Mouse (Mus musculus): ENCODE data around the gene Myo18b. TPM values are rescaled to one million over a fixed set of nuclear protein-coding genes. Genes with fewer than 3 reads are reported as not detected.

Gene Myo18b
- polyA plus RNA-seq, 1 experiment from 2014 or later = 1.1 TPM

DNA sequence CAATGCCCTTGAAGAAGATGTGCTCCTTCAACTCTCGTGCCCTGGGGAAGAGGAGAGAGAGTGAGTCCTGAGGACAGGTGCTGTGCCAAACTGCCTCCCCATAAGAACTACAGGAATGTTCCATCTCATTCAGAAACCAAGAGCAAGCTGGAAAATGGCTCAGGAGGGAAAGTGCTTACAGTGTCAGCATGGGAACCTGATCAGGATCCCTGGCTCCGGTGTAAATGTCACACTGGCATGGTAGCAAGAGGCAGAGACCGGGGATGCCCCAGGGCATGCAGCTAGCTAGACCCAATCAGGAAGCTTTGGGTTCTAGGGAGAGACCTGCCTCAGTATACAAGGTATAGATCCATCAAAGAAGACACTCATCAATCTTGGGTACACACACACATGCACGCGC, 29.3 kb upstream of the Myo18b start:
- ATAC-seq (ENCODE audit: low read depth) = no peak
- Histone ChIP-seq H3K27me3 (ENCODE audit: control insufficient read depth, insufficient read depth, low read depth, low read length) (no peaks in the 10 kb centered on the region), H3K9me3 (ENCODE audit: control insufficient read depth, low read length) (no peaks in the 10 kb centered on the region), H3K27ac (ENCODE audit: low read length) (no peak overlapping the region), H3K4me3 (ENCODE audit: low read length) (no peak overlapping the region), H3K4me2 (ENCODE audit: low read depth, low read length) (no peak overlapping the region), H3K4me1 (replicated peaks; ENCODE audit: control insufficient read depth, insufficient read depth, low read length) (no peaks in the 10 kb centered on the region; the same call in 1 of the 2 replicates), H3K36me3 (ENCODE audit: control insufficient read depth, insufficient read depth, low read length) (peaks cover 5% of the 10 kb centered on the region), H3K9ac (ENCODE audit: low read length) (no peak overlapping the region)
- 96% methylated on average over 5 of the region's 5 CpGs for WGBS

- no peak overlapping the region for H3K4me2 ChIP-seq (ENCODE audit: low read depth, low read length)
- no peak overlapping the region for H3K27ac ChIP-seq (ENCODE audit: low read length)
- H3K9me3 ChIP-seq (ENCODE audit: control insufficient read depth, low read length) = no peaks in the 10 kb centered on the region
- peaks cover 5% of the 10 kb centered on the region for H3K36me3 ChIP-seq (ENCODE audit: control insufficient read depth, insufficient read depth, low read length)
- H3K4me1 ChIP-seq (replicated peaks; ENCODE audit: control insufficient read depth, insufficient read depth, low read length) = no peaks in the 10 kb centered on the region; the same call in 1 of the 2 replicates
- ATAC-seq (ENCODE audit: low read depth) = no peak
- WGBS = 82% methylated on average over 8 of the region's 8 CpGs
- H3K27me3 ChIP-seq (ENCODE audit: control insufficient read depth, insufficient read depth, low read depth, low read length) = no peaks in the 10 kb centered on the region
- no peak overlapping the region for H3K4me3 ChIP-seq (ENCODE audit: low read length)
- H3K9ac ChIP-seq (ENCODE audit: low read length) = no peak overlapping the region
These were observed 28.6 kb upstream of the Myo18b start for GRCm38 (mm10) chr5:112924806-112925205.

DNA sequence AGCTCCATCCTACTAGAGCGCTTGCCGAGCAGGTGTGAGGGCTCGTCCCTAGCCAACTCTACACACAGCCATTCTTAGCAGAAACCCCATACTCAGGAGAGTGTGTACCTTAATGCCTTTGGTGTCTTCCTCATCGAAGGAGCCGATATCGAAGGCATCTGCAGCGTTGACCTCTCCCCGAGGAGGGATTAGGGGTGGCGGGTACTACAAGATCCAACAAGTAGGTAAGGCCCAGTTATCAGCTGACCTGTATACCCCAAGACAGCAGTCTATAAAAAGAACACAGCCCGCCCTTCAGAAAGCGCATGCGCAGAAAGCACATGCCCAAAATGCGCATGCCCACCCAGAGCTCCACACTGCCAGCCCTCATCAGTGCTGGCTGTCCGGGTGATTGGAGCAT, 27.7 kb upstream of the Myo18b start:
- no peak overlapping the region for H3K4me3 ChIP-seq (ENCODE audit: low read length)
- H3K9me3 ChIP-seq (ENCODE audit: control insufficient read depth, low read length) = no peaks in the 10 kb centered on the region
- H3K4me2 ChIP-seq (ENCODE audit: low read depth, low read length) = no peak overlapping the region
- H3K4me1 ChIP-seq (replicated peaks; ENCODE audit: control insufficient read depth, insufficient read depth, low read length) = no peaks in the 10 kb centered on the region; the same call in 1 of the 2 replicates
- H3K27me3 ChIP-seq (ENCODE audit: control insufficient read depth, insufficient read depth, low read depth, low read length) = no peaks in the 10 kb centered on the region
- no peak overlapping the region for H3K9ac ChIP-seq (ENCODE audit: low read length)
- 89% methylated on average over 14 of the region's 14 CpGs for WGBS
- no peak for ATAC-seq (ENCODE audit: low read depth)
- no peak overlapping the region for H3K27ac ChIP-seq (ENCODE audit: low read length)
- H3K36me3 ChIP-seq (ENCODE audit: control insufficient read depth, insufficient read depth, low read length) = peaks cover 5% of the 10 kb centered on the region

DNA sequence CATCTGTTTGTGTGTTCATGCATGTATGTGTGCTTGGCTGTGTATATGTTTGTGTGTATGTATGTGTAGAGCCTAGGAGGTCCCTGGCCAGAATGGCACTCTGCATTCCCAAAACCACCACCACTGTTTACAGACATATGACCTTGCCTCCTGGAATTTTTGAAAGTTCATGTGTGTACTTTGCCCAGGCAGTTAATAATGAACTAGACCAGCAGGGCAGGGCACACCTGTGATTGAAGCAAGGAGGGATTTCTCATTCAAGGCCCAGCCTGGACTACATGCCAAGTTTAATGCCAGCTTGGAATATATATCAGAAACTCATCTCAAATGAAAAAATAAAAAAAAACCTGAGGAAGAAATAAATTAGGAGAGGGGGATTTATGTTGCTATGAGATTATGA, 25.8 kb upstream of the Myo18b start:
- Histone ChIP-seq H3K36me3 (ENCODE audit: control insufficient read depth, insufficient read depth, low read length) (peaks cover 5% of the 10 kb centered on the region), H3K9ac (ENCODE audit: low read length) (no peak overlapping the region), H3K4me1 (replicated peaks; ENCODE audit: control insufficient read depth, insufficient read depth, low read length) (no peaks in the 10 kb centered on the region), H3K9me3 (ENCODE audit: control insufficient read depth, low read length) (no peaks in the 10 kb centered on the region), H3K27ac (ENCODE audit: low read length) (no peak overlapping the region), H3K4me2 (ENCODE audit: low read depth, low read length) (no peak overlapping the region), H3K4me3 (ENCODE audit: low read length) (no peak overlapping the region), H3K27me3 (ENCODE audit: control insufficient read depth, insufficient read depth, low read depth, low read length) (no peaks in the 10 kb centered on the region)
- ATAC-seq (ENCODE audit: low read depth) = no peak

DNA sequence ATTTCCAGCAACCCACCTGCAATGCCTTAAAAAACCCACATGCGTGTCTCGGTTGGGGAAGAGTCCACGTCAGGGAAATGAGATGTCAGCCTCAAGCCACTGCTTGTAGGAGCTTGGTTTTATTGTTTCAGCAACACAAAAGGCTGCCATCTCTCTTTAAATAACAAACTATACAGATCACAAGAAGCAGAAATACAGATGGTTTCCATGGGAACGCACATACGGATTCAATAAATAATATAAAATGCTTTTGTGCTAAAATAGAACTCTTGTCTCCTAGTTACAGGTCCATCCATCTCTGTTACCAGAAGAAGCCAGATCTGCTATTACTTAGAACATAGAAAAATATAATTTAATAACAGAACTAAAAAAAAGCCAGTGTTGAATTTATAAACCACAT, 14.2 kb upstream of the Myo18b start:
- H3K9ac ChIP-seq (ENCODE audit: low read length) = no peak overlapping the region
- ATAC-seq (ENCODE audit: low read depth) = no peak
- H3K27me3 ChIP-seq (ENCODE audit: control insufficient read depth, insufficient read depth, low read depth, low read length) = no peaks in the 10 kb centered on the region
- 85% methylated on average over 5 of the region's 5 CpGs for WGBS
- H3K36me3 ChIP-seq (ENCODE audit: control insufficient read depth, insufficient read depth, low read length) = no peaks in the 10 kb centered on the region; the same call in 1 of the 2 replicates
- no peaks in the 10 kb centered on the region for H3K9me3 ChIP-seq (ENCODE audit: control insufficient read depth, low read length)
- H3K4me3 ChIP-seq (ENCODE audit: low read length) = no peak overlapping the region
- H3K4me1 ChIP-seq (replicated peaks; ENCODE audit: control insufficient read depth, insufficient read depth, low read length) = no peaks in the 10 kb centered on the region
- H3K4me2 ChIP-seq (ENCODE audit: low read depth, low read length) = no peak overlapping the region
- H3K27ac ChIP-seq (ENCODE audit: low read length) = no peak overlapping the region

GRCm38 (mm10) chr5:112908169-112908614, 12.0 kb upstream of the Myo18b start:
- ATAC-seq (ENCODE audit: low read depth) = peak; percentile 61
- Histone ChIP-seq H3K9me3 (ENCODE audit: control insufficient read depth, low read length) (no peaks in the 10 kb centered on the region), H3K4me2 (ENCODE audit: low read depth, low read length) (no peak overlapping the region), H3K9ac (ENCODE audit: low read length) (no peak overlapping the region), H3K36me3 (ENCODE audit: control insufficient read depth, insufficient read depth, low read length) (no peaks in the 10 kb centered on the region), H3K27ac (ENCODE audit: low read length) (peak overlapping the region; percentile 39), H3K4me3 (ENCODE audit: low read length) (no peak overlapping the region), H3K4me1 (replicated peaks; ENCODE audit: control insufficient read depth, insufficient read depth, low read length) (no peaks in the 10 kb centered on the region), H3K27me3 (ENCODE audit: control insufficient read depth, insufficient read depth, low read depth, low read length) (no peaks in the 10 kb centered on the region)
- WGBS = 21% methylated on average over 2 of the region's 2 CpGs

GRCm38 (mm10) chr5:112907504-112907903, 11.3 kb upstream of the Myo18b start:
- Histone ChIP-seq H3K4me3 (ENCODE audit: low read length) (no peak overlapping the region), H3K36me3 (ENCODE audit: control insufficient read depth, insufficient read depth, low read length) (no peaks in the 10 kb centered on the region), H3K4me1 (replicated peaks; ENCODE audit: control insufficient read depth, insufficient read depth, low read length) (no peaks in the 10 kb centered on the region), H3K27ac (ENCODE audit: low read length) (no peak overlapping the region), H3K9me3 (ENCODE audit: control insufficient read depth, low read length) (no peaks in the 10 kb centered on the region), H3K4me2 (ENCODE audit: low read depth, low read length) (no peak overlapping the region), H3K9ac (ENCODE audit: low read length) (no peak overlapping the region), H3K27me3 (ENCODE audit: control insufficient read depth, insufficient read depth, low read depth, low read length) (no peaks in the 10 kb centered on the region)
- WGBS = 44% methylated on average over 6 of the region's 6 CpGs
- no peak for ATAC-seq (ENCODE audit: low read depth)

DNA sequence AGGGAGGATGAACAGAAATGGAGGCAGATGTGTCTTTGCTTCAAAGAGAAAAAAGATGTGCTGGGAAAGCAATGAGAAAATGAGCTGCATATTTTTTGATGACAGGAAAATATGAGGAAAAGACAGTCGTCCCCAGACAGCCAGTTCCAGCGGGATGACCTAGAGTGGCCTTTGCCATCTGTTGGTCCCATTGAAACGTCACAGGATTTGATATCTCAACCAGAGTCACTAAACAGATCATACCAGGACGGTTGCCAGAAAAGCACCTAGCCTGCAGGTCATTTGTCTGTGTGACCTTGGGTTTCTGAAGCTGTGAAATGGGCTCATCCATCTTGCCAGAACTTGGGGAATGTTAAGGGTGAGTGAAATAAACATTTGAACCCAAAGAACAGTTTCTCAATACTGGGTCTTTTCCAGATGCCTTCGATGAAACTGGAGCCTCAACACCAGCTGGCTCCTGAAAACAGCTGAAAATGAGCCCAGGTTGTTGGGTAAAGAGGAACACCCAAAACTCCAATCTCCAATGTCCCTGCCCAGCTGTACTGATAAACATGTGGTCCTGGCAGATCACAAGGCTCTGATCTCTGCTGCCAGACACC, 2.6 kb downstream of the Myo18b start:
- H3K27me3 ChIP-seq (ENCODE audit: control insufficient read depth, insufficient read depth, low read depth, low read length) = no peaks in the 10 kb centered on the region
- 39% methylated on average over 5 of the region's 5 CpGs for WGBS
- no peak for ATAC-seq (ENCODE audit: low read depth)
- H3K36me3 ChIP-seq (ENCODE audit: control insufficient read depth, insufficient read depth, low read length) = no peaks in the 10 kb centered on the region
- no peak overlapping the region for H3K27ac ChIP-seq (ENCODE audit: low read length)
- no peaks in the 10 kb centered on the region for H3K4me1 ChIP-seq (replicated peaks; ENCODE audit: control insufficient read depth, insufficient read depth, low read length)
- no peak overlapping the region for H3K9ac ChIP-seq (ENCODE audit: low read length)
- H3K4me3 ChIP-seq (ENCODE audit: low read length) = no peak overlapping the region
- no peak overlapping the region for H3K4me2 ChIP-seq (ENCODE audit: low read depth, low read length)
- H3K9me3 ChIP-seq (ENCODE audit: control insufficient read depth, low read length) = no peaks in the 10 kb centered on the region

DNA sequence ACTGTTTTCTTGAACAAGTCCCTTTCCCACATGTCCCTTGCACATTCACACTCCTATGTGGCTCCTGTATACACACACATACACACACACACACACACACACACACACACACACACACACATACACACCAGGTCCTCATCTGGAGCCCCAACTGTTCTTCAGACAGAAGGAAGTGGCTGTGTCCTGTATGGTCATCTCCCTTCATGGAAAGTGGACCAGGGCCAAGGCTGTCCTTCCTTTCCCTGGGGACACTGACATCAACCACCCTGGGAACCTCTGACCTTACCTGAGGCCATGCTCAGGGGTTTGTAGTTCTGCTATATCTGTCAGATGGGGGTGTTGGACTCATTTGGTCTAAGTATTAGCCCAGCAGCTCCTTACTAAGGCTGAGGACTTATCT, 3.8 kb downstream of the Myo18b start:
- Histone ChIP-seq H3K27me3 (ENCODE audit: control insufficient read depth, insufficient read depth, low read depth, low read length) (no peaks in the 10 kb centered on the region), H3K4me3 (ENCODE audit: low read length) (no peak overlapping the region), H3K27ac (ENCODE audit: low read length) (no peak overlapping the region), H3K9ac (ENCODE audit: low read length) (no peak overlapping the region), H3K4me2 (ENCODE audit: low read depth, low read length) (no peak overlapping the region), H3K4me1 (replicated peaks; ENCODE audit: control insufficient read depth, insufficient read depth, low read length) (no peaks in the 10 kb centered on the region), H3K9me3 (ENCODE audit: control insufficient read depth, low read length) (no peaks in the 10 kb centered on the region), H3K36me3 (ENCODE audit: control insufficient read depth, insufficient read depth, low read length) (no peaks in the 10 kb centered on the region)
- ATAC-seq (ENCODE audit: low read depth) = no peak

DNA sequence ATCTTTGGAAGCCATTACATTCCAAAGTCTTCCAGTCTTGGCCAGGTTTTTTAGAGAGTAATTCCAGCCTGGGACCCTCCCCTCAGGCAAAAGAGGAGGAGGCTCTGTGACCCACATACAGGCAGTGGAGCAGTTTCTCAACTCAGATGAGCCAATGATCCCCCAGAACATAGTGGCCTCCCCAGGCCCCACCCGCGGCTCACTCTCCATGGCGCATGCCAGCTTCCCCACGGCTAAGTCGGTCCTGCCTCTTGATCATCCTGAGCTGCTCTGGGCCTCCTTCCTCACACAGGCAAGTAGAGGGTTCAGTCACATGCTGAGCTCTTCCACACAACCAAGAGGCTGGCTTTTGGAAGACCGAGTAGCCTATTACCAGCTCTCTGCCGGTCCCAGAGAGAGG, 7.5 kb downstream of the Myo18b start:
- no peaks in the 10 kb centered on the region for H3K27me3 ChIP-seq (ENCODE audit: control insufficient read depth, insufficient read depth, low read depth, low read length)
- no peak overlapping the region for H3K27ac ChIP-seq (ENCODE audit: low read length)
- 41% methylated on average over 7 of the region's 7 CpGs for WGBS
- no peaks in the 10 kb centered on the region for H3K9me3 ChIP-seq (ENCODE audit: control insufficient read depth, low read length)
- no peak for ATAC-seq (ENCODE audit: low read depth)
- no peak overlapping the region for H3K4me3 ChIP-seq (ENCODE audit: low read length)
- no peaks in the 10 kb centered on the region for H3K36me3 ChIP-seq (ENCODE audit: control insufficient read depth, insufficient read depth, low read length)
- no peak overlapping the region for H3K9ac ChIP-seq (ENCODE audit: low read length)
- H3K4me1 ChIP-seq (replicated peaks; ENCODE audit: control insufficient read depth, insufficient read depth, low read length) = no peaks in the 10 kb centered on the region; the same call in 1 of the 2 replicates
- H3K4me2 ChIP-seq (ENCODE audit: low read depth, low read length) = no peak overlapping the region

Data from lung, embryonic 16.5 days (tissue).